Mouse (Mus musculus) spleen, adult 2 months (tissue): ENCODE data around the gene Rrh. TPM values are rescaled to one million over a fixed set of nuclear protein-coding genes. Genes with fewer than 3 reads are reported as not detected.
A peak's percentile ranks its signal among the peaks of the same experiment; 100 is the strongest.

Experiments used
- DNase-seq, 2 experiments: peaks; one replicate each; pipeline versions ENCODE4 v3.0.0 to v3.0.0-alpha.2; 2012 to 2021; ENCODE audit warnings: low spot score in 2 of 2, low read depth in 1 of 2
- H3K27ac ChIP-seq: fragments of 200-500 bp; 2 replicates; pipeline ENCODE4 v1.5.1; 2012; ENCODE audit warnings: low read length, inconsistent platforms; ENCODE audit not compliant: insufficient read depth
- H3K27me3 ChIP-seq: fragments of 200-500 bp; 2 replicates; pipeline ENCODE4 v1.6.1; 2012; ENCODE audit warnings: mild to moderate bottlenecking, moderate library complexity, low read length, inconsistent platforms; ENCODE audit not compliant: control insufficient read depth, insufficient read depth
- H3K36me3 ChIP-seq: fragments of 200-500 bp; 2 replicates; pipeline ENCODE4 v1.6.1; 2012; ENCODE audit warnings: mild to moderate bottlenecking, low read length, inconsistent platforms; ENCODE audit not compliant: control insufficient read depth, insufficient read depth
- H3K4me1 ChIP-seq: fragments of 200-500 bp; 2 replicates; pipeline ENCODE4 v1.6.1; 2011; ENCODE audit warnings: inconsistent platforms; ENCODE audit not compliant: control insufficient read depth, insufficient read depth, insufficient read length
- H3K4me3 ChIP-seq: fragments of 200-500 bp; 2 replicates; pipeline ENCODE4 v1.5.1; 2011; ENCODE audit warnings: mild to moderate bottlenecking, inconsistent platforms; ENCODE audit not compliant: insufficient read depth, insufficient read length; ENCODE audit errors: extremely low read depth
- CTCF ChIP-seq: fragments of 200-500 bp; IDR thresholded peaks from 2 replicates; pipeline ENCODE4 v1.5.1; 2011; ENCODE audit warnings: mild to moderate bottlenecking, inconsistent platforms; ENCODE audit not compliant: insufficient read depth, insufficient read length, insufficient replicate concordance; ENCODE audit errors: extremely low read depth
- POLR2A ChIP-seq: fragments of 200-500 bp; IDR thresholded peaks from 2 replicates; pipeline ENCODE4 v1.6.1; 2011; ENCODE audit warnings: low read depth, low read length, inconsistent platforms
- WGBS: fragments of 180-500 bp; shearing (Covaris S2); methylation state at CpG from one replicate; pipeline ENCODE4 v1.1.7; 2018; 5-methylcytosine and 5-hydroxymethylcytosine counted together
- polyA plus RNA-seq: library from polyadenylated mRNA; depleted of rRNA; stranded (reverse); fragments of >200 nt; gene quantifications from 2 replicates; pipeline ENCODE4 v1.2.3, GENCODE M21; 2012

Gene Rrh
- polyA plus RNA-seq, 1 experiment = 0.02 TPM

DNA sequence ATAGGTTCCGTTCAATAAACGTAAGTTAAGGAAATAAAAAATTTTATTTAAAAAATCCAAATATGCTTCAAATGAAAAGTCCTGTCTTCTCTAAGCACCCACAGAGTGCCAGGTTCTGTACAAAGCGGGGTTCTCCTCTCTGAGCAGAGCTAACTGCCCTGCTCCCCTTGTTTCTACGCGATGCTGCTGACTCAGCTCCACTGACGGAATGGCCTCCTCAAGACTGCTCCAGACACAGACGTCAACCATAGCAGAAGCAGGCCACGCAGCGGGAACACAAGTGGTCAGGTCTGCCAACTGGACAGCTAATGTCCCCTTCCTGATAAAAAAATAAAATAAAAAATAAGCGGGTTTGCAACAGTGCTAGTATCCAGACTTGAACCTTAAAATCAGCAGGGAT is 2.5 kb upstream of the Rrh start:
- Histone ChIP-seq H3K27me3 (no peaks in the 10 kb centered on the region), H3K27ac (no peak overlapping the region), H3K36me3 (peaks cover 10% of the 10 kb centered on the region), H3K4me3 (no peak overlapping the region), H3K4me1 (peaks cover 3% of the 10 kb centered on the region; the same call in 1 of the 2 replicates)
- WGBS = 92% methylated on average over 10 of the region's 10 CpGs
- TF ChIP-seq CTCF = no peak
- TF ChIP-seq POLR2A = no peak
- no peak for DNase-seq

DNA sequence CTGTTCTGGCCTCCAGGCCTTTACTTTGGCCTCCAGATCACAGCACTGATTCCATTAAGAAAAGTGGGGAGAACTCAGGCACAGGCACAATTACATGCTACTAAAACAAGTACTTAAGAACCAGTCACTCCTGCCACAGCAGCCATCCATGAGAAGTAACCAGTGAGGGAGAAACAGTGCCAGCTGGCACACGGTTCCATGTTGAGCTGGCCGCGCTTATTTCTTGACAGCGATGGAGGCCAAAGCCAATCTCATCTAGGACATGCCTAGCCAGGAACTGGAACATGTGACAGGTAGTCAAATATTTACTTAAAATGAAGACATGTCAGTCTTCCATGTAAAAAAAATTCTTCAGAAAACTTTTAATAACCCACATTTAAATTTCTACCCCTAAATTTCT is 1.8 kb upstream of the Rrh start:
- H3K4me3 ChIP-seq = no peak overlapping the region
- H3K4me1 ChIP-seq = no peaks in the 10 kb centered on the region
- no peak for TF ChIP-seq POLR2A
- TF ChIP-seq CTCF = no peak
- DNase-seq = no peak
- WGBS = 93% methylated on average over 4 of the region's 4 CpGs
- peaks cover 10% of the 10 kb centered on the region for H3K36me3 ChIP-seq
- H3K27ac ChIP-seq = no peak overlapping the region
- H3K27me3 ChIP-seq = no peaks in the 10 kb centered on the region

DNA sequence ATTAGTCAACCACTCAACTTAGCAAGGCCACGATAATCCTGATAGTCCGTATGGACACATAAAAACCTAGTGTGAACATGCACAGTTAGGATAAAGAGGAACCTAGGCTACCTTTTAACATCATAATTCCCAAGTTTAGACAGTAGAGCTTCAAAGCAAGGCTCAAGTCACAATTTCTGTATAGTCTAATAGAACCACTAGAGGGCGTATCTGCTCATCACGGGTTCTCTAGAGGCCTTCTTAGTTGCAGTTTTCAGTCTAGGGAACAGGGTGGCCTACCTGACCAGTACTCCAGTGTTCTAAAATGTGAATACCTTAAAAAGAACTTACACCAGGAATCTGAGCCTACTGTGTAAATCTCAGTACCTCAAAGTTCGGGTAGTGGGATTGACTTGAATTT is 906 bp upstream of the Rrh start:
- DNase-seq = peak in 1 of 2 experiments; percentile 15
- Histone ChIP-seq H3K27ac (no peak overlapping the region), H3K27me3 (no peaks in the 10 kb centered on the region), H3K4me1 (no peaks in the 10 kb centered on the region), H3K4me3 (no peak overlapping the region), H3K36me3 (peaks cover 10% of the 10 kb centered on the region)
- TF ChIP-seq CTCF (no peak), POLR2A (no peak)
- 62% methylated on average over 5 of the region's 5 CpGs for WGBS

DNA sequence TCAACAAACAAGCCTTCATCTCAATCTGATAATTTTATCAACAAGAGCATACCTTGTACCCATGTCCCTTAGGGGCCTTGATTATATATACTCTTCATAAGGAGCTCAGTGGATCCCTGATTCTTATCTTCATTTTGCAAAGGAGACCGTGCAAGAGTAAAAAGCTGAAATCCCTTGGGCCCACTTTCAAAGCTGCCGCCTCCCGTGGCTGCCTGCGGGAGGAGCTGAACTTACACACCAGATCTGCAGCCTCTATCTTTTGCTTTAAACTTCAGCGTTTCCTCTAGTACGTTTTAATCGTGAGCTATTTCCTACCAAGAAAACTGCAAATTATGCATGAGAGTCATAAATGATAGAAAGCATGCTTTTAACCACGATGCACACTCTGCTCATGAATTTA is 651 bp downstream of the Rrh start:
- no peak for DNase-seq
- 88% methylated on average over 8 of the region's 8 CpGs for WGBS
- H3K36me3 ChIP-seq = peaks cover 10% of the 10 kb centered on the region
- no peak for TF ChIP-seq CTCF
- no peak for TF ChIP-seq POLR2A
- H3K27me3 ChIP-seq = no peaks in the 10 kb centered on the region
- no peaks in the 10 kb centered on the region for H3K4me1 ChIP-seq
- no peak overlapping the region for H3K4me3 ChIP-seq
- H3K27ac ChIP-seq = no peak overlapping the region

DNA sequence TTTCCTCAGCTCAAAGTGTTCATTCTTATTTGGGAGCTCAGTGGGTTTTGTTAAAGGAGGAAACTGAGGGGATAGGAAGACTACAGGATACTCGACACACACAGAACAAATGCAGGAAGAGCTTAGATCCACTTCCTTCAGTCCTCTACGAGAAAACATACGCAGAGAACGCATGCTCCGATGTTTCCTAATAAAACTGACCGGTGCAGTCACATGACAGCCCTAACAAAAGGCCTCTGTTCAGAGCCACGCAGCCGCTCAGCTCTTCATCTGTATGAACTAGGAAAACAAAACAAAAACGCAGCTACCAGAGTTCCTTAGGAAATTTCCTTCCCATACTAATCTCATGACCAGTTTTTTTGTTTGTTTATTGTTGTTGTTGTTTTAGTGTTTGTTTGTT is 1.5 kb downstream of the Rrh start:
- DNase-seq = no peak
- Histone ChIP-seq H3K4me3 (no peak overlapping the region), H3K27me3 (no peaks in the 10 kb centered on the region), H3K27ac (no peak overlapping the region), H3K4me1 (no peaks in the 10 kb centered on the region), H3K36me3 (peaks cover 9% of the 10 kb centered on the region)
- TF ChIP-seq POLR2A (no peak), CTCF (no peak)
- WGBS = 84% methylated on average over 9 of the region's 9 CpGs

DNA sequence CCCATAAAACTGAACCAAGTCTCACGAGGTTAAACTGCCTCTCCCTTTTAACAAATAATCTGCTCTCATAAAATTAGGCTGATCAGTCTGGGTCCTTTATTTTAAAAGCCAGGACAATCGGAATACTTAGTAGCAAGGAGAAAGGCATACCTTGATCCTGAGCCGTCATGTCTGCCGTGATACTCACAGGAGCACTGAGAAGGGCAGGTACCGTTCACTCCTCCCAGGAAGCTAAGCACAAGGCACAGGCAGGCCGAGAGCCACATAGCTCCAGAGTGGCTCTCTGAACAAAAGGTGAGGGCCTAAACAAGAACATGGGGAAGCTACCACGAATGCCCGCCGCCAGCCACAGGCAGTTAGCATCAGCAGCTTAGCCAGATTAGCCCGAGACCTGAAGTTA is 18.6 kb downstream of the Rrh start, which contains the start of gene Lrit3:
Gene Lrit3 (minus strand): TSS at position 266 of the 400 bp plus-strand sequence.
- Histone ChIP-seq H3K4me1 (no peaks in the 10 kb centered on the region), H3K4me3 (no peak within 1 kb of the TSS), H3K27ac (no peak within 1 kb of the TSS), H3K36me3 (no peaks in the 10 kb centered on the region), H3K27me3 (no peaks in the 10 kb centered on the region)
- WGBS = 85% methylated on average over 10 of the region's 10 CpGs
- DNase-seq = no peak
- TF ChIP-seq CTCF = no peak
- no peak for TF ChIP-seq POLR2A

DNA sequence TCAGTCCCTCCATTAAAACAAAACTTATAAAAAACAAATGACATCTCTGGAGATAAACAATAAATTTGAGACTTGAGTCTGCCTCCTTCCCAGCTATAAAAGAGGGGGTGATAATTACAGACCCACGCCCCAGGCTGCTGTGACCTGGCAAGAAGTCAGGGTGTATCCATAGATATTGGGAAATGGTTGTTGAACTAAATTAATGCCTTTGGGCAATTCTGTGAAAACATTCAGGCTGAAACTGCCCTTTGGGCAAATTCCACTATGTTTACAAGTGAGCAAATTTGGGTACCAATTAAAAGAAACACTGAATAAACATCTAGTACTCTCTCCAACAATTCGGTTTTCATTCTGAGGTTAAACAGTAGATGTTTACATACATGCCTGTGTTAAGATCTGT is 23.4 kb downstream of the Rrh start:
- DNase-seq = no peak
- WGBS = 89% methylated on average over 2 of the region's 2 CpGs
- Histone ChIP-seq H3K27me3 (no peaks in the 10 kb centered on the region), H3K4me1 (no peaks in the 10 kb centered on the region), H3K36me3 (no peaks in the 10 kb centered on the region), H3K4me3 (no peak overlapping the region), H3K27ac (no peak overlapping the region)
- no peak for TF ChIP-seq POLR2A
- no peak for TF ChIP-seq CTCF
